Mouse (Mus musculus) myocyte (in vitro differentiated cells): ENCODE data around the gene Sdr42e1. TPM values are rescaled to one million over a fixed set of nuclear protein-coding genes. Genes with fewer than 3 reads are reported as not detected.

Source experiments
- H3K27me3 ChIP-seq: one replicate; pipeline ENCODE4 v1.6.1; 2011; ENCODE audit not compliant: control insufficient read depth, insufficient read depth, insufficient read length
- H3K36me3 ChIP-seq: one replicate; pipeline ENCODE4 v1.6.1; 2011; ENCODE audit not compliant: control insufficient read depth, insufficient read depth
- H3K4me2 ChIP-seq: one replicate; pipeline ENCODE4 v1.6.1; 2011; ENCODE audit warnings: low read depth, control low read depth
- H3K4me3 ChIP-seq: one replicate; pipeline ENCODE4 v1.5.1; 2011; ENCODE audit warnings: mild to moderate bottlenecking, control low read depth, moderate library complexity
- H3K79me2 ChIP-seq: one replicate; pipeline ENCODE4 v1.6.1; 2011; ENCODE audit not compliant: control insufficient read depth, insufficient read depth
- H3ac ChIP-seq: one replicate; pipeline ENCODE4 v1.6.1; 2011; ENCODE audit not compliant: control insufficient read depth, insufficient read length
- CEBPB ChIP-seq: IDR thresholded peaks from 2 replicates; pipeline ENCODE4 v1.6.1; 2011; ENCODE audit warnings: mild to moderate bottlenecking, moderate library complexity; ENCODE audit not compliant: poor library complexity, insufficient read depth, severe bottlenecking
- E2F4 ChIP-seq: IDR thresholded peaks from one replicate; pipeline ENCODE4 v1.6.1; 2011; ENCODE audit warnings: mild to moderate bottlenecking, control low read depth, moderate library complexity; ENCODE audit not compliant: insufficient read depth
- MAX ChIP-seq: IDR thresholded peaks from one replicate; pipeline ENCODE4 v1.6.1; 2011; ENCODE audit warnings: low read depth, mild to moderate bottlenecking, control low read depth
- MYOD1 ChIP-seq, 3 experiments: IDR thresholded peaks; one replicate each; pipeline ENCODE4 v1.6.1; 2011; ENCODE audit warnings: control low read depth in 2 of 3, low read depth in 2 of 3, mild to moderate bottlenecking in 2 of 3, moderate library complexity in 1 of 3; ENCODE audit not compliant: insufficient read length in 2 of 3, control insufficient read depth in 1 of 3
- MYOG ChIP-seq, 3 experiments: IDR thresholded peaks; one replicate each; pipeline ENCODE4 v1.6.1; 2011; ENCODE audit warnings: control low read depth in 2 of 3, low read depth in 2 of 3, mild to moderate bottlenecking in 2 of 3; ENCODE audit not compliant: insufficient read length in 2 of 3, control insufficient read depth in 1 of 3, insufficient read depth in 1 of 3
- POLR2A ChIP-seq: IDR thresholded peaks from one replicate; pipeline ENCODE4 v1.6.1; 2011; ENCODE audit warnings: low read depth, mild to moderate bottlenecking, control low read depth, moderate library complexity; ENCODE audit not compliant: insufficient read length
- POLR2AphosphoS2 ChIP-seq: IDR thresholded peaks from one replicate; pipeline ENCODE4 v1.6.1; 2011; ENCODE audit warnings: low read depth, control low read depth; ENCODE audit not compliant: insufficient read length
- REST ChIP-seq: IDR thresholded peaks from one replicate; pipeline ENCODE4 v1.6.1; 2011; ENCODE audit warnings: mild to moderate bottlenecking, control low read depth, moderate library complexity; ENCODE audit not compliant: insufficient read depth, insufficient read length
- SRF ChIP-seq: IDR thresholded peaks from one replicate; pipeline ENCODE4 v1.6.1; 2011; ENCODE audit warnings: low read depth; ENCODE audit not compliant: control insufficient read depth, insufficient read length
- TCF12 ChIP-seq: IDR thresholded peaks from one replicate; pipeline ENCODE4 v1.6.1; 2011; ENCODE audit warnings: mild to moderate bottlenecking, control low read depth; ENCODE audit not compliant: poor library complexity, insufficient read depth, severe bottlenecking
- TCF3 ChIP-seq: IDR thresholded peaks from one replicate; pipeline ENCODE4 v1.6.1; 2011; ENCODE audit warnings: low read depth, control low read depth; ENCODE audit not compliant: insufficient read length
- USF1 ChIP-seq: IDR thresholded peaks from one replicate; pipeline ENCODE4 v1.6.1; 2011; ENCODE audit warnings: low read depth, mild to moderate bottlenecking, control low read depth, moderate library complexity
- polyA plus RNA-seq: library from polyadenylated mRNA; unstranded; fragments of >200 nt; fragmentation: generic; extraction: Trizol; gene quantifications from one replicate; pipeline ENCODE4 v1.2.1, GENCODE M21; 2012; ENCODE audit warnings: missing spikeins

Sdr42e1 gene
- polyA plus RNA-seq, 1 experiment: 0.10 TPM

DNA sequence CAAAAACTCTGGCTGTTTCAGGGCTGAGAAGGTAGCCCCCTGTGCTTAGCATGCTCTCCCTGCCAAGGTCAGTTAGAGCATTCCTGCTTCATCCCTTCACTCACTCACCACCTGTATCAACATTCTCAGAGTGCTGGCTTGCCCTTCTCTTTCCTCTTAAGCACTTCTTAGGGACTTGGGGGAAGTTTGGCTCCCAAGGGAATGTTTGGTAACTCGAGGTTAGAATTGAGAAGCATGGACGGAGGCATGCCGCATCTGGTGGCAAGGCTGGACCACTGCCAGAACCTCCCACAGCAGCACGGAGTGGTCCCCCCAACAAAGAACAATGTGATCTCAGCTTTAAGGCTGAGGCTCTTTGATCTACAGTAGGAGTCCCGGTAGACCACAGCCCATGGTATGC, 38.7 kb upstream of the Sdr42e1 start:
- Histone ChIP-seq H3ac (no peak overlapping the region), H3K4me3 (no peak overlapping the region), H3K4me2 (no peak overlapping the region), H3K27me3 (no peaks in the 10 kb centered on the region), H3K36me3 (no peaks in the 10 kb centered on the region), H3K79me2 (no peaks in the 10 kb centered on the region)
- TF ChIP-seq CEBPB (no peak), USF1 (no peak), TCF12 (no peak), REST (no peak), MYOD1 (IDR thresholded peaks at IDR 0.05; ENCODE audit: control insufficient read depth in 1 of 3, insufficient read length in 2 of 3, low read depth in 2 of 3) (no peak), SRF (no peak), POLR2AphosphoS2 (no peak), E2F4 (no peak), TCF3 (no peak), POLR2A (no peak), MAX (no peak), MYOG (IDR thresholded peaks at IDR 0.05; ENCODE audit: control insufficient read depth in 1 of 3, insufficient read depth in 1 of 3, insufficient read length in 2 of 3, low read depth in 2 of 3) (no peak)

DNA sequence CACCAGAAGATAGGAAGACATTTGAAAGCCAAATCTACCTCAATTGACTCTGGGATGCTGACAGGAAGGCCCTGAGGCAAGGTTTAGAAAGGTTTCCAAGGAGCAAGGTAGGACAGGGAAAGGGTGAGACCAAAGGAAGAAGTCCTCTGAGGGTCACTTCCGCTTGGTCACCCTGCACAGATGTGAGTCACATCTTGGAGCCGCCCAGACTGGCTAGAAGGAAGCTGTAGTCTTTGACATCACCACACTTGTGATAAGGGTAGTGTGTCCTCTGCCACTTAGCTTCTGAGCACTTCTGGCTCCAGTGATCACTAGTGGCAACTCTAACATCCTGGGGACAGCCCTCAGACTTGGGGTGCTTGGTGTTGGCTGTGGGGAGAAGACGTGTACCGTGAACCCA, 32.7 kb upstream of the Sdr42e1 start:
- TF ChIP-seq POLR2AphosphoS2 (no peak), TCF3 (no peak), MAX (no peak), E2F4 (no peak), MYOG (IDR thresholded peaks at IDR 0.05; ENCODE audit: control insufficient read depth in 1 of 3, insufficient read depth in 1 of 3, insufficient read length in 2 of 3, low read depth in 2 of 3) (no peak), USF1 (no peak), CEBPB (no peak), SRF (no peak)
- no peaks in the 10 kb centered on the region for H3K27me3 ChIP-seq
- H3K36me3 ChIP-seq: no peaks in the 10 kb centered on the region
- H3ac ChIP-seq: no peak overlapping the region
- no peaks in the 10 kb centered on the region for H3K79me2 ChIP-seq
- H3K4me3 ChIP-seq: no peak overlapping the region
- H3K4me2 ChIP-seq: no peak overlapping the region

DNA sequence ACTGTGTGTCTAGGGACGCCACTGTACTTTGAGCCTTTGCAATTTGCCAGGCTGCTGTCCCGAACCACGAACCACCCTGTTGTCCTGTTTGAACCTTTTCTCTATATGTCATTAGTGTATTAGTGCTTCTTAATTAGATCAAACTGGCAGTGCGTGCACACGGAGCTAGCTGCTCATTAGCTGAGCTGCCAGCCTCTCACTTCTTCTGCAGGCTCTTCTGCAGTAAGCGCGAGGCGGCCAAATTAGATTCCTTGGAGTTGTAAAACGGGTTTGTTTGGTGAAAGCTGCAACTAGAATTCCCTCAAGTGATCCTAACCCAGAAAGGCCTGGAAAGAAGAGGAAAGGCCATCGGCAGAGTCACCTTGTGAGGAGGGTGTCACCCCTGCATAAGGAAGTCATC, 29.2 kb upstream of the Sdr42e1 start:
- TF ChIP-seq E2F4: no peak
- TF ChIP-seq POLR2AphosphoS2: no peak
- TF ChIP-seq MYOD1 (IDR thresholded peaks at IDR 0.05; ENCODE audit: control insufficient read depth in 1 of 3, insufficient read length in 2 of 3, low read depth in 2 of 3): no peak
- TF ChIP-seq SRF: no peak
- no peak for TF ChIP-seq TCF3
- no peak for TF ChIP-seq USF1
- no peak for TF ChIP-seq POLR2A
- no peak for TF ChIP-seq TCF12
- no peak for TF ChIP-seq MAX
- TF ChIP-seq MYOG (IDR thresholded peaks at IDR 0.05; ENCODE audit: control insufficient read depth in 1 of 3, insufficient read depth in 1 of 3, insufficient read length in 2 of 3, low read depth in 2 of 3): no peak
- no peak for TF ChIP-seq REST
- no peak for TF ChIP-seq CEBPB
- H3K27me3 ChIP-seq: no peaks in the 10 kb centered on the region
- no peak overlapping the region for H3ac ChIP-seq
- no peaks in the 10 kb centered on the region for H3K36me3 ChIP-seq
- H3K4me3 ChIP-seq: no peak overlapping the region
- no peaks in the 10 kb centered on the region for H3K79me2 ChIP-seq
- H3K4me2 ChIP-seq: no peak overlapping the region

DNA sequence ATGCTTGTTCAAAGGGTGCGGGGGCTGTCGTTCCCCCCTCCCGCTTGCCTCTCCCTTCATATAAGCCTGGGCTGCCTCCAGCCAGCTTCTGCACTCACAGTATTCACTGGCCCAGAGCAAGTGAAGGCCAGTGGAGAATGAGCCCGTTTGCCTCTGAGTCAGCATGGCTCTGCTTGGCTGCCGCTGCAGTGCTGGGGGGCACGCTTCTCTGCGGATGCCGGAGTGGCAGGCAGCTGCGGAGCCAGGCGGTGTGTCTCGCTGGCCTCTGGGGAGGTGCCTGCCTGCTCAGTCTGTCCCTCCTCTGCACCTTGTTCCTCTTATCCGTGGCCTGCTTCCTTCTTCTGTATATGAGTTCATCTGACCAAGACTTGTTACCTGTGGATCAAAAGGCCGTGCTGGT, 28.4 kb upstream of the Sdr42e1 start, which contains the start of gene Hsd17b2:
TSS of gene Hsd17b2 (plus strand) at position 46 of the 400 bp plus-strand sequence.
- Histone ChIP-seq H3K36me3 (no peaks in the 10 kb centered on the region), H3K27me3 (no peaks in the 10 kb centered on the region), H3K4me3 (no peak within 1 kb of the TSS)

DNA sequence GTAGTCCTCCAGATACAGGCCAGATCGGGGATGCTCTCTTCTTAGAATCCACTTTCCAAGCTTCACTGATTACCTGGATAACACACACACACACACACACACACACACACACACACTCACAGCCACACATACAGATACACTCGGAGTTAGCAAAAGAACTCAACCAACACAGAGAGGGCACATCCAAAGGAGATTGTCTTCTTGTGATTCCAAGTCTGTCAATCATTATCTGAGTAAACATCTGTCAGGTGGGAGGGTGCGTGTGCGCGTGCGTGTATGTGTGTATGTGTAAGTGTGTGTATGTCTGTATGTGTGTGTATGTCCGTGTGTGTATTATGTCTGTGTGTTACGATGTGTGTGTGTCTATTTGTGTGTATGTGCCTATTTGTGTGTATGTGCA, 27.8 kb upstream of the Sdr42e1 start:
- TF ChIP-seq MAX (no peak), TCF3 (no peak), USF1 (no peak), POLR2A (no peak), REST (no peak), E2F4 (no peak), MYOD1 (IDR thresholded peaks at IDR 0.05; ENCODE audit: control insufficient read depth in 1 of 3, insufficient read length in 2 of 3, low read depth in 2 of 3) (no peak), POLR2AphosphoS2 (no peak), SRF (no peak), MYOG (IDR thresholded peaks at IDR 0.05; ENCODE audit: control insufficient read depth in 1 of 3, insufficient read depth in 1 of 3, insufficient read length in 2 of 3, low read depth in 2 of 3) (no peak), CEBPB (no peak), TCF12 (no peak)
- Histone ChIP-seq H3K4me3 (no peak overlapping the region), H3ac (no peak overlapping the region), H3K27me3 (no peaks in the 10 kb centered on the region), H3K79me2 (no peaks in the 10 kb centered on the region), H3K4me2 (no peak overlapping the region), H3K36me3 (no peaks in the 10 kb centered on the region)

More for the DNA sequence above, 28.4 kb upstream of the Sdr42e1 start, which contains the start of gene Hsd17b2:
- TF ChIP-seq POLR2A (no peak), MAX (no peak)
- Histone ChIP-seq H3K4me2 (no peak within 1 kb of the TSS), H3K79me2 (no peaks in the 10 kb centered on the region), H3ac (no peak within 1 kb of the TSS)
